Mouse (Mus musculus) heart, adult 8-10 months (tissue): ENCODE results near the gene Gm14147. TPM values are rescaled to one million over a fixed set of nuclear protein-coding genes. Genes with fewer than 3 reads are reported as not detected.
"Not testable (repeated sequence)": the region's sequence is repeated elsewhere in the genome, so short reads cannot be mapped to it uniquely, and the experiment has no call there.

Source experiments
- DNase-seq: peaks from one replicate; pipeline ENCODE4 v3.0.0; 2022; ENCODE audit warnings: low spot score
- total RNA-seq, 4 experiments: library from RNA; stranded (reverse); gene quantifications; 2 replicates each; pipeline ENCODE4 v1.2.4; 2022

Gene Gm14147
- total RNA-seq = not detected

DNA sequence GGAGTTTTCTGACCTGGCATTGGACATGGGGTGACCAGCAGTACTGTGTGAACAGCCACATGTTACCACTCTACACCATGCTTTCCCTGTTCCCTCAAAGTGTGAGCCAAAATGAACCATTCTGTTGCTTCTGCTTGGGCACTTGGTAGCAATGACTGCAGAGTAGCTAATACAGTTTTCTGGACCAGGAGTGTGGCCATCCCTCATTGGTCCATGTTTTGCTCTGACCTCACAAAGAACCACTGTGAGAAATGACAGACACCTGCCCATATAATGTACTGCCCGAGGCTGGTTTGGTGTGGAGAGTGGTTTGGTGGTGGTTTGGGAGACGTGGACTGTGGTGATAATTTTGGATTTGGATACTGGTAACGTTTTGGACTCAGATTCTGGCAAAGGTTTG is at the start of gene Gm14147:
Gene Gm14147 (plus strand): TSS at position 301 of the 400 bp plus-strand sequence.
- not testable (repeated sequence) for DNase-seq

DNA sequence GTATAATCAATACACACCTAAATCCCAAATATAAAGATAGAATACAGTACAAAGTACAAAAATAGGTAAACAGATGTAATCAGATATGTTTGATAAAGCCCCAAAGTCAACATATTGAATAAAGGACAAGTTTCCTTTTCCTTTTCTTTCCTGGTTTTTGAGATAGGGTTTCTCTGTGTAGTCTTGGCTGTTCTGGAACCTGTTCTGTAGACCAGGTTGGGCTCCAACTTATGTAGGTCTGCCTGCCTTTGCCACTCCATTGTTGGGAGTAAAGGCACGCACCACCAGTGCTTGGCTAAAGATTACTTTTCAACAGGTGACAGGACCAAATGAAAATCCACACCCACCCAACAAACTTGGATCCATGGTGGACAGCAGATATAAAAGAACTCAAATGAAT is 41.4 kb upstream of the Gm14147 start:
- no peak for DNase-seq

DNA sequence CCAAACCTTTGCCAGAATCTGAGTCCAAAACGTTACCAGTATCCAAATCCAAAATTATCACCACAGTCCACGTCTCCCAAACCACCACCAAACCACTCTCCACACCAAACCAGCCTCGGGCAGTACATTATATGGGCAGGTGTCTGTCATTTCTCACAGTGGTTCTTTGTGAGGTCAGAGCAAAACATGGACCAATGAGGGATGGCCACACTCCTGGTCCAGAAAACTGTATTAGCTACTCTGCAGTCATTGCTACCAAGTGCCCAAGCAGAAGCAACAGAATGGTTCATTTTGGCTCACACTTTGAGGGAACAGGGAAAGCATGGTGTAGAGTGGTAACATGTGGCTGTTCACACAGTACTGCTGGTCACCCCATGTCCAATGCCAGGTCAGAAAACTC is 5.8 kb upstream of the Gm14147 start, which contains the start of gene Gm14151:
Gene Gm14151 (minus strand): TSS at position 101 of the 400 bp plus-strand sequence.
- not testable (repeated sequence) for DNase-seq

Other genes with a start within 250 kb of the Gm14147 start
- 10 to 100 TPM; 46.3 to 48.8 (median 47.5) TPM for gene Abhd12, start 193.5 kb upstream of the Gm14147 start, total RNA-seq
- 1 to 10 TPM; 3.6 to 5.8 (median 4.7) TPM for gene Gins1, start 192.8 kb upstream of the Gm14147 start, total RNA-seq
- 1 to 10 TPM in 3 of 4 experiments, under 1 TPM in 1; 0.82 to 2.2 (median 1.9) TPM for gene Ninl, start 58.9 kb upstream of the Gm14147 start, total RNA-seq
- 1 to 10 TPM in 3 of 4 experiments, under 1 TPM in 1; 0.95 to 2.2 (median 2.1) TPM for gene Nanp, start 58.8 kb upstream of the Gm14147 start, total RNA-seq
- gene Gm14151, start 5.9 kb upstream of the Gm14147 start, total RNA-seq = not detected